Mouse (Mus musculus) MEL-GATA-1-ER (cell line): ENCODE measurements around the gene Col13a1.

Experiments
- DNase-seq: peaks from one replicate; pipeline ENCODE4 v3.0.0-alpha.2; 2012; ENCODE audit warnings: low read depth; ENCODE audit errors: extremely low read depth

Col13a1 gene

GRCm38 (mm10) chr10:61830817-61831216 lies 148.1 kb downstream of the Col13a1 start:
- DNase-seq, result no peak

GRCm38 (mm10) chr10:61829046-61829445 lies 149.9 kb downstream of the Col13a1 start:
- no peak for DNase-seq

DNA sequence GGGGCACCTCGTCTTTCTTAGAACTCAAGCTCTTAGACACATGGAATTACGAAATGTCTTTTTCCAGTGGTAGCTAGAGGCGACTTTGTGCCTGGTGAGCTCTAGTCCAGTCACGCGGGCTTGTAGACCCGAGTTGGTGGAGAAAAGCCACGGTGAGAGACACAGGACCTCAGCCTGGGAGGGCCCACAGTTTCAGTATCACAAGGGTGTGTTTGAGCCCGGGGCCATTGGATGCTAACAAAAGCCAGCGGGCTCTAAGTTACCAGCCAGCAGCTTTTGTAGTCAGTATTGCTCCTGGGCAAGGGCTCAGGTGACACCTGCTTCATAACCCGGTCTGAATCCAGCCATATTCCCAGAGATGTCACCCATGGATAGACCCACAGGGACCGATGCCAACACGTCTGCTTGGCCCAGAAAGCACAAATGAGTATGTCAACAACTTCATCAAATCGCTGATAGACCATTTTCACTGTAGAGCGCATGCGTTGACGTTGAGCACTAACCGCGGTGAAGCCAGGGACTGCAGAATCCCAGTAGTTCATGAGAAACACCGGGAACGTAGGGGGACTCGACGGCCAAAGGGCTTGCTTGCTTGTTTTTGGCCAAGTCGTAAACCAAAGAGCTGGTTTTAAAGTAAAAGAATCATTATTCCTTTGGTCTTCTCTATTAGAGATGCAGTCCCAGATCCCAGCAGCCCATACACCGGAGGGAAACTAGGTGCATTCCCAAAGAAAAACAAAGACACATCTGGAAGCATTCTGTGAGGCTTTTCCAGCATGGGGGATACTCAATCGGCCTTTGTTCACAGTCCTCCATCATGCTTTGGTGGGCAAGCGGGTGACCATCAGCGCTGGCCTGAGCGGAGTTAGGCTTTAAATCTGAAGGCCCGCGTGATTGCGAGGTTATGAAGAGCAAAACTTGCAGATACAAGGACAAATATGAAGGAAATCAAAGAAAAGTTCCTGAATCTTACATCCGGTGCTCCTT lies 150.7 kb downstream of the Col13a1 start:
- no peak for DNase-seq

GRCm38 (mm10) chr10:61826753-61827435 lies 152.0 kb downstream of the Col13a1 start:
- DNase-seq, result no peak

GRCm38 (mm10) chr10:61825979-61826752 lies 152.7 kb downstream of the Col13a1 start:
- DNase-seq, result no peak

- no peak for DNase-seq
These were observed 153.4 kb downstream of the Col13a1 start for GRCm38 (mm10) chr10:61825536-61825935.

DNA sequence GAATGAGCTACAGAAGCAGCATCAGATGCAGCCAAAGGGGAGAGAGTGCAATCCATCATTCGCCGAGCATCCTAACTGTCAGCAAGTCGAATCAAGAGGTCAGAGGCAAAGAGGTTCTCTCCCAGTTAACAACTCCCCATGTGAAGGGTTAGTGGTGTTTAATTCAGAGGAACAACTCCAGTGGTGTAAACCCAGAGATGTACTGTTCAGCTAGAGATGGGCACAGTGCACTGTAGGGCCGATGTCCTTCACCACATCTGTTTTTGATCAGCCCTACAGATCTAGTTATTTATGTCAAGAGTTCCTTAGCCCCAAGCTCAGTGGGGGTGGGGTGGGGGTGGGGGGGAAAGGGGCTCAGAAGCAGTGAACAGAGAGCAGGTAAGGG lies 155.2 kb downstream of the Col13a1 start:
- no peak for DNase-seq

DNA sequence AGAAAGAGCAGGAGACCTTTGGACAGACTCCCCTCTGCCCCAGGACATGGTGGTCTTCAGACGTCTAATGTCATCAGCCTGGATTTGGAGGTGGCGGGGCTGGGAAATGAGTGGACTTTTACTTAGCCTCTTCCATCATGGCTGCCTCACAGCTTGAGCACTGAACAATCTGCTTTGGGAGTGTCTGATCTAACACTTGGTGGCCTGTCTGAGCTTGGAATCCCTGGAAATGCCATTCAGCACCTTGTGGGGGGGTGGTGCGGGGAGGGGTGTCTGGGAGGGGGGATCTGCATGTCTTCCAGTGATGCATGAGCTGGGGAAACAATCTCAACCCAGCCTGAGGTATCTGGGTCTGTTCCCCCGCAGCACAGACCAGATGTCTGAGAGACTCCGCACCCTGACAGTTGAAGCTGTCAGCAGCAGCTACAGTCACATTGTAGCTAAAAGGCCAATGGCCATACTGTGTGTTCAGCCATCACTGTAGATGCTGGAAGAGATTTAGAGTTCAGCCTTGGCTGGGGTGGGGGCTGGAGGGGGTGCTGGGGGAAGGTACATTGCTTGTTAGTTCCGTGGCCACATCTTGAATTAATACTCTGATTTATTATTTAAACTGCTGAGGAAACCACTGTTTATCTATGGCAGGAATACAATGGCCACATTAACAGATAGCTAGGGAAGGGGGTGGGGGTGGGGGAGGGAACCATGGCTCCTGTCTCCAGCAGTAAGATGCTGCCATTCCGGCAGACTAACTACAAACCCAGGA lies 155.8 kb downstream of the Col13a1 start:
- DNase-seq, result no peak

GRCm38 (mm10) chr10:61820050-61820449 lies 158.9 kb downstream of the Col13a1 start:
- no peak for DNase-seq

DNA sequence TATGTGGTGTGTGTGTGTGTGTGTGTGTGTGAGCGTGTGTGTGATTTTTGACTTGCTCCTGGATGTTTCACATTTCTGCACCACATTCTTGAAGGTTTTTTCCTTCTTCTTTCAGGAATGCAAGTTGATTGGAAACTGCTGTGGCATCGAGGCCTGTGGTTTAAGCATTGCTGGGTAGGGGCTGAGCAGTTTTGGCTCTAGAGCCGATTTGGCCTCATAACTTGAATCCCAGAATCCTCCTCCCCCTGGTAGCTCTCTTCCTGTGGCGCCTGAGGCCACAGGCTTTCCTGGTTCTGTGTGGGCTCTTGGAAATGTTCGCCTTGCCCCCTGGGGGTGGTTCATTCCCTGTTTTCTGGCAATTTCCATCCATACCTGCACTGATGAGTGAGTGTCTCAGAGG lies 166.9 kb downstream of the Col13a1 start:
- no peak for DNase-seq

DNA sequence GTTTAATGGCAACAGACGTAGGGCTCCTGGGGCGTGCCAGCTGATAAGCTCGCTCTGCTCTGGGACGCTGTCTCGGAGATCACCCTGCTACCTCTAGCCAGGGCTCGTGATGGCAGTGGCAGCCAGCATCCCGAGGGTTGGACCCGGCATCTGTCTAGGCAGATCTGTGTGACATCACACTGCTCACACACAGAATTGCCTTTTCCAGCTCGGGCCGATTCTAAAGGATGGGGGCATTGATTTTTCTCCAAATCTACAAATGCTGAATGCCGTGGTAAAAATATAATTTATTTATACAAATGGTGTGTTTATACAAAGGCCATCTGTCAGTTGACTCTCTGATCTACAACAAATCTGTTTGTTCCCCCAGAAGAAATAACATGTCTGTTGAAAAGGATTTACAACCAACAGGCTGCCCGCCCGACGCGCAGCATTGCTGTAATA lies 180.8 kb downstream of the Col13a1 start:
- DNase-seq, result no peak

DNA sequence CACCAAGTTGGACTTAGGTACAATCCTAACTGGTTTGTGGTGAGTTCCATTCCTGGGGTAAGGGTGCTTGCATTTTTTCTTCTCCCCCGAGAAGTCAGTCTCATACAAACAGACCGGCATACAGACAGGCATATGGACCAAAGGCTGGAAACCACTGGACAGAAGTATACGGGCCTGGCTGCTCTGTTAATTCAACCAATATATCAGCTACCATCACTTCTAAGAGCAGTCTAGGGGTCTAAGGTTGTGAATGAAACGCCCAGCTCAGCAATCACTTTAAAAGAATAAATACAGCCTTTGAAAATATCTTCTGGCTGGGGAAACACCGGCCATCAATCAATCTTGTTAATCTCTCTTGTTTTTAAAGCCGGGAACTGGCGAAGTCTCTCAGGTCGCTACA lies 183.4 kb downstream of the Col13a1 start:
- no peak for DNase-seq

- no peak for DNase-seq
These were observed 183.9 kb downstream of the Col13a1 start for GRCm38 (mm10) chr10:61794971-61795370.

- no peak for DNase-seq
These were observed 185.9 kb downstream of the Col13a1 start for GRCm38 (mm10) chr10:61793015-61793414.

GRCm38 (mm10) chr10:61788499-61788898 lies 190.4 kb downstream of the Col13a1 start:
- no peak for DNase-seq
